Mouse (Mus musculus) forebrain, embryonic 14.5 days (tissue): ENCODE data around the gene Dusp1. TPM values are rescaled to one million over a fixed set of nuclear protein-coding genes. Genes with fewer than 3 reads are reported as not detected.
A peak's percentile ranks its signal among the peaks of the same experiment; 100 is the strongest.

Experiments
- ATAC-seq: fragments of 200-750 bp; cut with Nextera tagmentation; 2 replicates; pipeline ENCODE4 v1.8.0; 2017; ENCODE audit warnings: mild to moderate bottlenecking, moderate library complexity
- DNase-seq: peaks from one replicate; pipeline ENCODE4 v3.0.0-alpha.2; 2015; ENCODE audit warnings: low spot score
- H3K27ac ChIP-seq: fragments of 300-500 bp; sonication (generic); 2 replicates; pipeline ENCODE4 v1.5.1; 2014; ENCODE audit warnings: low read depth, mild to moderate bottlenecking, control low read depth, low read length, moderate library complexity
- H3K27me3 ChIP-seq: fragments of 300-500 bp; sonication (generic); replicated peaks from 2 replicates; pipeline ENCODE4 v1.6.1; 2014; ENCODE audit warnings: low read length, control low read depth, mixed read lengths; ENCODE audit not compliant: control insufficient read depth, insufficient read depth
- H3K36me3 ChIP-seq: fragments of 300-500 bp; sonication (generic); 2 replicates; pipeline ENCODE4 v1.6.1; 2014; ENCODE audit warnings: low read length, control low read depth; ENCODE audit not compliant: control insufficient read depth, insufficient read depth
- H3K4me1 ChIP-seq: fragments of 300-500 bp; sonication (generic); 2 replicates; pipeline ENCODE4 v1.6.1; 2014; ENCODE audit warnings: antibody characterized with exemption, low read length, control low read depth; ENCODE audit not compliant: control insufficient read depth, insufficient read depth
- H3K4me2 ChIP-seq: fragments of 300-500 bp; sonication (generic); 2 replicates; pipeline ENCODE4 v1.6.1; 2014; ENCODE audit warnings: mild to moderate bottlenecking, control low read depth, low read length
- H3K4me3 ChIP-seq: fragments of 300-500 bp; sonication (generic); 2 replicates; pipeline ENCODE4 v1.5.1; 2014; ENCODE audit warnings: low read depth, low read length, control low read depth
- H3K9ac ChIP-seq: fragments of 300-500 bp; sonication (generic); 2 replicates; pipeline ENCODE4 v1.6.1; 2014; ENCODE audit warnings: mild to moderate bottlenecking, low read length, control low read depth, moderate library complexity
- H3K9me3 ChIP-seq: fragments of 300-500 bp; sonication (generic); replicated peaks from 2 replicates; pipeline ENCODE4 v1.6.1; 2016; ENCODE audit warnings: low read length, control low read depth, mixed read lengths; ENCODE audit not compliant: control insufficient read depth
- WGBS: fragments of 180-500 bp; shearing (Covaris S2); extraction: QIAGEN DNeasy Blood & Tissue Kit; methylation state at CpG from one replicate; pipeline ENCODE4 v1.1.7; 2014; 5-methylcytosine and 5-hydroxymethylcytosine counted together
- polyA plus RNA-seq: library from polyadenylated mRNA; unstranded; fragments of >200 nt; fragmentation: Nextera tagmentation; extraction: Ambion mirVana; gene quantifications from 2 replicates; pipeline ENCODE4 v1.2.1, GENCODE M21; 2014

Gene Dusp1
- polyA plus RNA-seq, 1 experiment from 2014 or later, result 66.0 TPM

DNA sequence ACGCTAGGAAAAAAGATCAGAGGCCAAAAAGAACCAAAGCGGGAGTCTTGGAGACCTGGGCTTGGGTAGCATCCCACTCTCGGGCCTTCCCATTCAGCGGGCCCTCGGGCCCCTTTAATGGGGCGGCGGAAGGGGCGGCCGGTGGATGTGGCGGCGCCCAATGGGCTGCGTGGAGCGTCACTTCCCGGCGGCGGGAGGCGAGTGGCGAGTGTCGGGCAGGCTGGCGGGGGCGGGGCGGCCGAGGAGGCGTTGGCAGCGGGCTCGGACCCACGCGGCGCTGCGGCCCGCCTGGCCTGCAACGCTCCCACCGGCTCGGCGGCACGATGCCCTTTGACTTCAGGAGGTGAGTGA, 663 bp downstream of the Dusp1 start, which contains the start of gene Ergic1:
TSS of gene Ergic1 (plus strand) at position 200 of the 351 bp plus-strand sequence.
- WGBS, result under 1% methylated on average over 34 of the region's 36 CpGs
- no peaks in the 10 kb centered on the region for H3K27me3 ChIP-seq
- peak within 1 kb of the TSS; percentile 58 for H3K27ac ChIP-seq
- no peaks in the 10 kb centered on the region; the same call in 1 of the 2 replicates for H3K9me3 ChIP-seq
- peak within 1 kb of the TSS; percentile 94 for H3K4me2 ChIP-seq
- DNase-seq (peak; percentile 94), ATAC-seq (peak; percentile 99)
- H3K4me1 ChIP-seq, result peaks cover 19% of the 10 kb centered on the region
- peak within 1 kb of the TSS; percentile 73 for H3K4me3 ChIP-seq
- peaks cover 15% of the 10 kb centered on the region; the same call in 1 of the 2 replicates for H3K36me3 ChIP-seq
- H3K9ac ChIP-seq, result peak within 1 kb of the TSS; percentile 94

DNA sequence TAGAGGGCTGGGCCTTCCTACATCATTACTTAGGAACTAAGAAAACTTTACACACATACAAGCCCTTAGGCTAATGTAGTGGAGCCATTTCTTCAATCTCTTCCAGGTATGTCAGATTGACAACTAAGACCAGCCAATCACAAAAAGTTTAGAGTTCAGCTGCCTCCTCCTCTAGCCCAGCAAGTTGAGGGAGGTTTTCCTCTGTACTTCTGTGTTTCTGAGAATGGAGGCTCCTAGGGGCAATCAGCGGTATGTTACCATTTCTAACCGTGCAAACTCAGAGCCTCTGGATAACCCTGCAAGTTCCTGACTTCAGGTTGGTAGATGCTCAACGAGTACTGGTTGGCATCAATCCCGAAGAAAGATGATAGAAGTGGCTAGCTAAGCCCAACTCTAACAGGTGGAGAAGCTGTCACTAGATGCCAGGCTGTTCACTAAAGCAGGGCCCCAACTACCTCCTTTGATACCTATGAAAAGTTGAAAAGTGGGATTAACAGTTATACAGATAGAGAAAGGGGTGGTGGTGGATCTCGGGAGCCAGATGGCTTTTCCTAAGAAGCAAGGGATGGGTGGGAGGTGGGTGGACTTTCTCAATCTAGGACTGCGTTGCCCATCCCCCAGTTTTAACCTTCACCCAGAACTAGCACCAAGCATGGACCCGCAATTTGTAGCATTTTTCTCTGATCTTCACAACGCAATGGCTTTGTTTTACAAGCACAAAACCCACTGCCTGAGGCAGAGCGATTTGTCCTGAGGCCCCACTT, 1.2 kb downstream of the Dusp1 start:
- H3K9me3 ChIP-seq, result no peaks in the 10 kb centered on the region
- H3K36me3 ChIP-seq, result peaks cover 15% of the 10 kb centered on the region; the same call in 1 of the 2 replicates
- WGBS, result 35% methylated on average over 9 of the region's 9 CpGs
- H3K4me1 ChIP-seq, result peaks cover 19% of the 10 kb centered on the region
- no peaks in the 10 kb centered on the region for H3K27me3 ChIP-seq
- H3K4me3 ChIP-seq, result peak overlapping the region; percentile 73
- ATAC-seq (peak; percentile 27), DNase-seq (no peak)
- H3K27ac ChIP-seq, result peak overlapping the region; percentile 58; the same call in 1 of the 2 replicates
- H3K4me2 ChIP-seq, result peak overlapping the region; percentile 94
- H3K9ac ChIP-seq, result peak overlapping the region; percentile 94

DNA sequence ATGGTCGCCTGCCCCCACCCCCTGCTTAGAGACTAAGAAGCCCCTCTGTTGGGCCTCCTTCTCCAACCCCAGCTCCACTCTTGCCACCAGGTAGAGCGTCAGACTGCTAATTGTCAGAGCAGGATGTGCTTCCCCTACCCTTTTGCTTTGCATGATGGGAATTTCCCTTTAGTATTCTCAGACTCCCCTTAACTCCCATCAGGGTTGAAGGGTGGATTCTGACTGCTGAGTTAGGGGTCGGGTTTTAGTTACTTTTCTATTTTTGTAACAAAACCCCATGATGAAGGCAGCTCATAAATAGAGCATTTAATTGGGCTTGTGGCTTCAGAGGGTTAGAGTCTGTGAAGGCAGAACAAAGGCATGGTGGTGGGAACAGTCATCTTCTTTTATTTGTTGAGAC, 8.9 kb downstream of the Dusp1 start:
- no peak overlapping the region for H3K27ac ChIP-seq
- ATAC-seq (no peak), DNase-seq (no peak)
- H3K4me2 ChIP-seq, result no peak overlapping the region
- H3K4me3 ChIP-seq, result no peak overlapping the region
- WGBS, result 73% methylated on average over 3 of the region's 3 CpGs
- H3K9ac ChIP-seq, result no peak overlapping the region
- H3K36me3 ChIP-seq, result no peaks in the 10 kb centered on the region
- H3K27me3 ChIP-seq, result no peaks in the 10 kb centered on the region
- no peaks in the 10 kb centered on the region for H3K4me1 ChIP-seq
- H3K9me3 ChIP-seq, result no peaks in the 10 kb centered on the region

DNA sequence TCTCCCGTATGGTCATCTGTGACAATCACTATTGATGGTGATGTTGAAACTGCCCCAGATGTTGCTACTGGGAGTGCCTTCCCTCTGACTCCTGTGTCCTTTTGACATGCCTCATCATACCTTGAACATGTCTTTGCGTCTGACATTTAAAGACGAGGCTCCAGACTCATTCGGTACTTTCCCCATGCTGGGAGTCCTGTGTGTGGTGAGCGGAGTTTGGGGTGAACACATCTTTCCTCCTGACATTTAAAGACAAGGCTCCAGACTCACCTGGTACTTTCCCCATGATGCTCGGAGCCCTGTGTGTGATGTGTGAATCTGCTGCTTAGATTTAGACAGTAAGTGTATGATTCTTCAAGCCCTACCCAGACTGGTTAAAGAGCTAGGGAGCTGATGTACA, 10.8 kb downstream of the Dusp1 start:
- H3K4me3 ChIP-seq, result no peak overlapping the region
- H3K9me3 ChIP-seq, result no peaks in the 10 kb centered on the region
- no peak overlapping the region for H3K9ac ChIP-seq
- H3K27me3 ChIP-seq, result no peaks in the 10 kb centered on the region
- H3K27ac ChIP-seq, result no peak overlapping the region
- WGBS, result 85% methylated on average over 6 of the region's 6 CpGs
- DNase-seq, result no peak
- ATAC-seq, result no peak
- no peaks in the 10 kb centered on the region for H3K4me1 ChIP-seq
- H3K36me3 ChIP-seq, result no peaks in the 10 kb centered on the region
- no peak overlapping the region for H3K4me2 ChIP-seq

DNA sequence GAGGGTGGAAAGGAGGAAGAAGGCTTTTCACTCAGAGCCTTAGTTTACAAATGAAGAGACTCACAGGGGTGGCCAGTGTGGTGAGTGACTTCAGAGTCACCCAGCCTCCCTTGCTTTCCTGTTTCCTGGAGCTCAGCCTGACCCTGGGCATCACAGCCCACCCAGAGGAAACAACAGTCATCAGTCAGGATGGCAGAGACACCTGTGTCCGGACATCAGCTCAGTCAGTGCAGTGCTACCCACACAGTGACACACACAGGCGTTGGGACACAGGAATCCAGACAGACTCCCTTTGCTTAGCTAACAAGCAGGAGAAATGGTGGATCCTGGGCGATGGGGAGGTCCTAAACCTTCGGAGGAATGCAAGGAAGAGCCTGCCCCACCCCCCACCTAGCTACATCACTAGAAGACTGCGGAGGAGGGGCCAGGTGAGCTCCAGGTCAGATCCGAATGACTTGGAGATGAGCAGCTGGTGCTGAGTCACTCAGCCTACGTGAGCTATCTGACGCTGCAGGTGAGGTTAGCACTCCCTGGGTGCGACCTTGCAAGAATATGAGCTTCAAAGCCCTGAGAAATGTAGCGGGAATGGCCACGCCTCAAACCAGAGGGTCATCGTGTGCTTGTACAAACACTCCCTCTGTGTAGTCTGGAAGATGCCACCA, 12.6 kb downstream of the Dusp1 start:
- ATAC-seq (no peak), DNase-seq (no peak)
- Histone ChIP-seq H3K9ac (no peak overlapping the region), H3K36me3 (no peaks in the 10 kb centered on the region), H3K27ac (no peak overlapping the region), H3K4me3 (no peak overlapping the region), H3K9me3 (no peaks in the 10 kb centered on the region), H3K4me1 (no peaks in the 10 kb centered on the region), H3K27me3 (no peaks in the 10 kb centered on the region), H3K4me2 (no peak overlapping the region)
- 12% methylated on average over 12 of the region's 12 CpGs for WGBS

DNA sequence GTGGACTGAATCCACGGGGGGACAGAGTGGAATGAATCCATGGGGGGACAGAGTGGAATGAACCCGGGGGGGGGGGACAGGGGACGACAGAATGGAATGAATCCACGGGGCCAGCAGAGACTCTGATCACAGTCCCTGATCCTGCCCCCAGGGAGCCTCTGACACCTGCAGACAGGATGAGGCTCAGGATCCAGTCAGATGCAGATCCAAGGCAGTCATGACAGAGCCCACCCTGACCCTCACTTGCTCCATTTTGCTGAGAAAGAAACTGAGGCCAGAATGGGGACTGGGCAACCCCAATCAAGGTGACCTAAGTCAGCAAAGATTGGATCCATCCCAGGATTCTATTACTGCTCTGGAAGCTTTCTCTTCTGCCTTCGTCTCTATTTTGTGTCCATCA, 13.4 kb downstream of the Dusp1 start:
- ATAC-seq, result no peak
- no peaks in the 10 kb centered on the region for H3K36me3 ChIP-seq
- WGBS, result 13% methylated on average over 2 of the region's 5 CpGs

DNA sequence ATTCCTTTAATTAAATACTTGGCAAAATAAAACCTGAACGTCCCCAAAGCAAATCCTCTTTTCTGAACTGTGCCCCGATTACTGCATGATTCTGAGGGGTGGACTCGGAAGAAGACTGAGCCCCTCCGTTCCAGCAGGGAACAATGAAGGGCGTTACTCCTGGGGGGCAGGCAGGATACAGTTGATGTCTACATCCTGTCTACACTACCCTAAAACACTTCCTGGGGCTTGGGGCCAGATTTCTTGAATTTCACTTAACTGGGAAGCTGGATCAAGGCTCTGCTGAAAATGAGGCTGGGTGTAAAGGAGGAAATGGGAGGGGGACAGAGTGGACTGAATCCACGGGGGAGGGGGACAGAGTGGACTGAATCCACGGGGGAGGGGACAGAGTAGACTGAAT, 14.2 kb downstream of the Dusp1 start:
- Histone ChIP-seq H3K4me1 (no peaks in the 10 kb centered on the region), H3K9ac (no peak overlapping the region), H3K4me3 (no peak overlapping the region), H3K4me2 (no peak overlapping the region), H3K27ac (no peak overlapping the region), H3K27me3 (no peaks in the 10 kb centered on the region), H3K36me3 (no peaks in the 10 kb centered on the region), H3K9me3 (no peaks in the 10 kb centered on the region)
- 44% methylated on average over 7 of the region's 7 CpGs for WGBS
- DNase-seq (peak; percentile 8), ATAC-seq (no peak)

More for the DNA sequence above, 13.4 kb downstream of the Dusp1 start:
- no peaks in the 10 kb centered on the region for H3K9me3 ChIP-seq
- no peaks in the 10 kb centered on the region for H3K27me3 ChIP-seq
- DNase-seq, result no peak
- H3K4me1 ChIP-seq, result no peaks in the 10 kb centered on the region
- H3K27ac ChIP-seq, result no peak overlapping the region
- H3K4me2 ChIP-seq, result no peak overlapping the region
- no peak overlapping the region for H3K4me3 ChIP-seq
- H3K9ac ChIP-seq, result no peak overlapping the region

DNA sequence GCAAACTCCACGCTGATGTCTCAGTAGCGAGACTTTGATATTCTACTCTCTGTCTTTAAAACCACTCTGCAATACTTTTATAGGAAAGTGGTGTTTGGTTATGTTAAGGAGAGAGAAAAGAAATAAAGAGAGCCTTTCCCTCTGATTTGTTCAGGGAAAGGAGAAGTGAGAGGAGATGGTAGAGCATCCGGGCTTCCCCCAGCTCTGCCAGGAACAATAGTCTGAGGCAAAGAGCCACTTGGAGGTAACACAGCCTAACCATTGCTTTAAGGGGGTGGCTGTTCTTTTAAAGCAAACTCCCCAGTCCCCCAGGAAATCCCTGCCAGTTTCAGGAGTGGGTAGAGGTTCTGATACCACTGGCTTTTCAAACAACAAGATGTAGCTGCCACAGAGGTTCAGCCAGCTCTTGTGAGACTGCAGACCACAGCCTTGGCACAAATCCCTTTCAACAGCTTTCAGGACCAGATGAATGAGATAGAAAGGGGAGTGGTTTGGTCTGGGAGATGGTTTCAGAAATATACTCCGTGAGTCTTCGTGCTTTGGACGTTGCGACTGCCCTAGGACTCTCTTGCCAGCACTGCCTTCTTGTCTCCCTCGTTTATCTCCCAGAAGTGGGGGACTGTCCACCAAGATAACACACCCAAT, 17.5 kb downstream of the Dusp1 start:
- ATAC-seq, result no peak

More for the DNA sequence above, 17.5 kb downstream of the Dusp1 start:
- no peaks in the 10 kb centered on the region for H3K36me3 ChIP-seq
- H3K27me3 ChIP-seq, result no peaks in the 10 kb centered on the region
- peak; percentile 25 for DNase-seq
- WGBS, result 82% methylated on average over 8 of the region's 8 CpGs
- no peak overlapping the region for H3K27ac ChIP-seq
- H3K4me2 ChIP-seq, result no peak overlapping the region
- H3K4me3 ChIP-seq, result no peak overlapping the region
- H3K9me3 ChIP-seq, result no peaks in the 10 kb centered on the region
- H3K9ac ChIP-seq, result no peak overlapping the region
- no peaks in the 10 kb centered on the region for H3K4me1 ChIP-seq
